Mouse (Mus musculus) MEL-GATA-1-ER (cell line): ENCODE results near the gene Eaf2.

Experiments
- DNase-seq: peaks from one replicate; pipeline ENCODE4 v3.0.0-alpha.2; 2012; ENCODE audit warnings: low read depth; ENCODE audit errors: extremely low read depth

Gene Eaf2

GRCm38 (mm10) chr16:36770830-36771229, 104.0 kb downstream of the Eaf2 start:
- DNase-seq: no peak

- no peak for DNase-seq
Measured at GRCm38 (mm10) chr16:36770191-36770771, 104.5 kb downstream of the Eaf2 start.

GRCm38 (mm10) chr16:36751979-36752378, 122.8 kb downstream of the Eaf2 start:
- no peak for DNase-seq

- no peak for DNase-seq
Measured at GRCm38 (mm10) chr16:36747767-36748166, 127.0 kb downstream of the Eaf2 start.

- no peak for DNase-seq
Measured at GRCm38 (mm10) chr16:36747068-36747467, 127.7 kb downstream of the Eaf2 start.

GRCm38 (mm10) chr16:36743580-36743979, 131.2 kb downstream of the Eaf2 start:
- DNase-seq: no peak
